Mouse (Mus musculus): ENCODE measurements around the gene Sytl2. TPM values are rescaled to one million over a fixed set of nuclear protein-coding genes. Genes with fewer than 3 reads are reported as not detected.

The Sytl2 gene
- polyA plus RNA-seq, 1 experiment: 21.2 TPM

- Histone ChIP-seq H3ac (ENCODE audit: control insufficient read depth, insufficient read length) (no peak overlapping the region), H3K79me2 (ENCODE audit: control insufficient read depth, insufficient read depth) (no peaks in the 10 kb centered on the region), H3K4me3 (no peak overlapping the region), H3K27me3 (ENCODE audit: control insufficient read depth, insufficient read depth, insufficient read length) (no peaks in the 10 kb centered on the region), H3K4me2 (ENCODE audit: low read depth) (no peak overlapping the region), H3K36me3 (ENCODE audit: control insufficient read depth, insufficient read depth) (no peaks in the 10 kb centered on the region)
- no peak for TF ChIP-seq SRF (IDR thresholded peaks at IDR 0.05; ENCODE audit: control insufficient read depth, insufficient read length, low read depth)
- no peak for TF ChIP-seq MYOD1 (IDR thresholded peaks at IDR 0.05; ENCODE audit: control insufficient read depth in 1 of 3, insufficient read length in 2 of 3, low read depth in 2 of 3)
- no peak for TF ChIP-seq POLR2AphosphoS2 (IDR thresholded peaks at IDR 0.05; ENCODE audit: insufficient read length, low read depth)
- no peak for TF ChIP-seq TCF12 (IDR thresholded peaks at IDR 0.05; ENCODE audit: insufficient read depth, poor library complexity, severe bottlenecking)
- no peak for TF ChIP-seq USF1 (IDR thresholded peaks at IDR 0.05; ENCODE audit: low read depth)
- TF ChIP-seq POLR2A (IDR thresholded peaks at IDR 0.05; ENCODE audit: insufficient read length, low read depth): no peak
- no peak for TF ChIP-seq MYOG (IDR thresholded peaks at IDR 0.05; ENCODE audit: control insufficient read depth in 1 of 3, insufficient read depth in 1 of 3, insufficient read length in 2 of 3, low read depth in 2 of 3)
These were observed 24.3 kb upstream of the Sytl2 start for GRCm38 (mm10) chr7:90277769-90278168.

GRCm38 (mm10) chr7:90279136-90279535 is 22.9 kb upstream of the Sytl2 start:
- Histone ChIP-seq H3ac (ENCODE audit: control insufficient read depth, insufficient read length) (no peak overlapping the region), H3K4me3 (no peak overlapping the region), H3K27me3 (ENCODE audit: control insufficient read depth, insufficient read depth, insufficient read length) (no peaks in the 10 kb centered on the region), H3K79me2 (ENCODE audit: control insufficient read depth, insufficient read depth) (no peaks in the 10 kb centered on the region), H3K36me3 (ENCODE audit: control insufficient read depth, insufficient read depth) (no peaks in the 10 kb centered on the region), H3K4me2 (ENCODE audit: low read depth) (no peak overlapping the region)
- TF ChIP-seq TCF3 (IDR thresholded peaks at IDR 0.05; ENCODE audit: insufficient read length, low read depth) (no peak), TCF12 (IDR thresholded peaks at IDR 0.05; ENCODE audit: insufficient read depth, poor library complexity, severe bottlenecking) (no peak)

DNA sequence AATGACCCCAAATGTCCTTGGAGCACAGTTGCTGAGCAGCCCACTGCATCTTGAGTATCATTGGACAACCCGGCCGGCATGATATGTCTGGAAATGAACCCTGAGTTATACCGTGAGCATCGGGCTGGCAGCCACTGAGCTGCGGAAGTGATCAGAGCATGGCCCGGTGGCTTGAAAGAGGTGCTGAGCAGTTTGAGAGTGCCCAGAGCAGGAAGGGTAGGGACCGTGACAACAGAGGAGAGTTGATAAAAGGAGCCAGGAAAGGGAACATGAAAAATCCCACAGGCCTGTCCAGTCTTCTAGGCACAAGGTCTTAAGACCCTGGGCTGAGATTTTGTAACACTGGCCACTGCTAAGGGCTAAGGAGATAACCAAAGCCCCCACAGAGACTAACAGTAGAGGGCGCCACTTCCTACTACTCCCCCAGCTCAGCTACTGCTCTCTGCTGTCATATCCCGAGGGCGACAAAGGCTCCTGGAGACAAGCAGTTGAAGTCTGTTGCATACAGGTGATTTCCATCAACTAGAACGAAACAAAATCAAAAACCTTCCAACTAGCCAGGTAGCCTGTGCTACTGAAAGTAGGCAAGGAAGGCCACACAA is 21.7 kb upstream of the Sytl2 start:
- Histone ChIP-seq H3K4me3 (no peak overlapping the region), H3K36me3 (ENCODE audit: control insufficient read depth, insufficient read depth) (no peaks in the 10 kb centered on the region), H3K27me3 (ENCODE audit: control insufficient read depth, insufficient read depth, insufficient read length) (no peaks in the 10 kb centered on the region), H3K4me2 (ENCODE audit: low read depth) (peak overlapping the region; percentile 55), H3K79me2 (ENCODE audit: control insufficient read depth, insufficient read depth) (no peaks in the 10 kb centered on the region), H3ac (ENCODE audit: control insufficient read depth, insufficient read length) (no peak overlapping the region)
- TF ChIP-seq E2F4 (IDR thresholded peaks at IDR 0.05; ENCODE audit: insufficient read depth): no peak
- TF ChIP-seq TCF12 (IDR thresholded peaks at IDR 0.05; ENCODE audit: insufficient read depth, poor library complexity, severe bottlenecking): no peak
- no peak for TF ChIP-seq MAX (IDR thresholded peaks at IDR 0.05; ENCODE audit: low read depth)
- no peak for TF ChIP-seq POLR2AphosphoS2 (IDR thresholded peaks at IDR 0.05; ENCODE audit: insufficient read length, low read depth)
- no peak for TF ChIP-seq MYOD1 (IDR thresholded peaks at IDR 0.05; ENCODE audit: control insufficient read depth in 1 of 3, insufficient read length in 2 of 3, low read depth in 2 of 3)
- no peak for TF ChIP-seq TCF3 (IDR thresholded peaks at IDR 0.05; ENCODE audit: insufficient read length, low read depth)
- TF ChIP-seq CEBPB (IDR thresholded peaks at IDR 0.05; ENCODE audit: insufficient read depth, poor library complexity, severe bottlenecking): no peak

DNA sequence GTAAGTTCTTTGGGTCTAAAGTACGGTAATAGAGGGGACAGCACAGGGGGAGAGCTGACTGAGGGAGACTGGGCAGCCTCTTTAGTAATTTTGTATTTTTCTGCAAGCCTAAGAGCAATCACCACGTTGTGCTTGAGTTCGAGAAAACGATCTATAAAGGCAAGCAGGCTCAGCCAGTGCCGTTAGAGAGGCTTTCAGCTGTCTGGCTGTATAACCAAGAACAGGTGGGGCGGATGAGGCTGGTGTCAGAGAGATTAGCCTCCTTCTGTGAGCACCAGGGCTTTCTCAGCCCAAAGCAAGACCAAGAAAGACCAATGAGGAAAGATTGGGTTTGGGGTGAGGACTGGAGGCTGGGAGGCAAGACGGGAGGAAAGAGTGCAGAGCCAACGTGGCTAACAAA is 21.2 kb upstream of the Sytl2 start:
- Histone ChIP-seq H3K36me3 (ENCODE audit: control insufficient read depth, insufficient read depth) (no peaks in the 10 kb centered on the region), H3K4me3 (no peak overlapping the region), H3K4me2 (ENCODE audit: low read depth) (peak overlapping the region; percentile 55), H3K27me3 (ENCODE audit: control insufficient read depth, insufficient read depth, insufficient read length) (no peaks in the 10 kb centered on the region), H3ac (ENCODE audit: control insufficient read depth, insufficient read length) (no peak overlapping the region), H3K79me2 (ENCODE audit: control insufficient read depth, insufficient read depth) (no peaks in the 10 kb centered on the region)
- TF ChIP-seq SRF (IDR thresholded peaks at IDR 0.05; ENCODE audit: control insufficient read depth, insufficient read length, low read depth) (no peak), E2F4 (IDR thresholded peaks at IDR 0.05; ENCODE audit: insufficient read depth) (no peak), USF1 (IDR thresholded peaks at IDR 0.05; ENCODE audit: low read depth) (no peak), TCF12 (IDR thresholded peaks at IDR 0.05; ENCODE audit: insufficient read depth, poor library complexity, severe bottlenecking) (peak; percentile 56), TCF3 (IDR thresholded peaks at IDR 0.05; ENCODE audit: insufficient read length, low read depth) (peak; percentile 46), POLR2A (IDR thresholded peaks at IDR 0.05; ENCODE audit: insufficient read length, low read depth) (no peak), CEBPB (IDR thresholded peaks at IDR 0.05; ENCODE audit: insufficient read depth, poor library complexity, severe bottlenecking) (no peak), MYOD1 (IDR thresholded peaks at IDR 0.05; ENCODE audit: control insufficient read depth in 1 of 3, insufficient read length in 2 of 3, low read depth in 2 of 3) (peak in 2 of 3 experiments; percentile 93 to 95), REST (IDR thresholded peaks at IDR 0.05; ENCODE audit: insufficient read depth, insufficient read length) (no peak), POLR2AphosphoS2 (IDR thresholded peaks at IDR 0.05; ENCODE audit: insufficient read length, low read depth) (no peak), MYOG (IDR thresholded peaks at IDR 0.05; ENCODE audit: control insufficient read depth in 1 of 3, insufficient read depth in 1 of 3, insufficient read length in 2 of 3, low read depth in 2 of 3) (peak; percentile 38 to 93 (median 63)), MAX (IDR thresholded peaks at IDR 0.05; ENCODE audit: low read depth) (no peak)

GRCm38 (mm10) chr7:90281759-90282546 is 20.1 kb upstream of the Sytl2 start:
- Histone ChIP-seq H3ac (ENCODE audit: control insufficient read depth, insufficient read length) (no peak overlapping the region), H3K36me3 (ENCODE audit: control insufficient read depth, insufficient read depth) (no peaks in the 10 kb centered on the region), H3K27me3 (ENCODE audit: control insufficient read depth, insufficient read depth, insufficient read length) (no peaks in the 10 kb centered on the region), H3K4me2 (ENCODE audit: low read depth) (peak overlapping the region; percentile 55), H3K79me2 (ENCODE audit: control insufficient read depth, insufficient read depth) (no peaks in the 10 kb centered on the region), H3K4me3 (no peak overlapping the region)
- TF ChIP-seq USF1 (IDR thresholded peaks at IDR 0.05; ENCODE audit: low read depth): no peak
- TF ChIP-seq TCF3 (IDR thresholded peaks at IDR 0.05; ENCODE audit: insufficient read length, low read depth): no peak
- peak in 2 of 3 experiments; percentile 52 to 74 for TF ChIP-seq MYOG (IDR thresholded peaks at IDR 0.05; ENCODE audit: control insufficient read depth in 1 of 3, insufficient read depth in 1 of 3, insufficient read length in 2 of 3, low read depth in 2 of 3)
- peak; percentile 64; the same call in 1 of the 2 replicates for TF ChIP-seq CEBPB (IDR thresholded peaks at IDR 0.05; ENCODE audit: insufficient read depth, poor library complexity, severe bottlenecking)
- no peak for TF ChIP-seq E2F4 (IDR thresholded peaks at IDR 0.05; ENCODE audit: insufficient read depth)
- TF ChIP-seq TCF12 (IDR thresholded peaks at IDR 0.05; ENCODE audit: insufficient read depth, poor library complexity, severe bottlenecking): peak; percentile 38
- no peak for TF ChIP-seq SRF (IDR thresholded peaks at IDR 0.05; ENCODE audit: control insufficient read depth, insufficient read length, low read depth)
- TF ChIP-seq POLR2A (IDR thresholded peaks at IDR 0.05; ENCODE audit: insufficient read length, low read depth): no peak
- no peak for TF ChIP-seq MAX (IDR thresholded peaks at IDR 0.05; ENCODE audit: low read depth)
- no peak for TF ChIP-seq POLR2AphosphoS2 (IDR thresholded peaks at IDR 0.05; ENCODE audit: insufficient read length, low read depth)
- peak in 2 of 3 experiments; percentile 79 to 85 for TF ChIP-seq MYOD1 (IDR thresholded peaks at IDR 0.05; ENCODE audit: control insufficient read depth in 1 of 3, insufficient read length in 2 of 3, low read depth in 2 of 3)
- TF ChIP-seq REST (IDR thresholded peaks at IDR 0.05; ENCODE audit: insufficient read depth, insufficient read length): no peak

Measured in myocyte (in vitro differentiated cells).